Mouse (Mus musculus): ENCODE measurements around the gene Fam107b. TPM values are rescaled to one million over a fixed set of nuclear protein-coding genes. Genes with fewer than 3 reads are reported as not detected.

Fam107b gene
- polyA plus RNA-seq, 1 experiment from 2014 or later, result 37.8 TPM

- Histone ChIP-seq H3K27ac (peak overlapping the region; percentile 73), H3K4me3 (no peak overlapping the region), H3K9me3 (no peaks in the 10 kb centered on the region), H3K4me1 (peaks cover 59% of the 10 kb centered on the region), H3K27me3 (ENCODE audit: insufficient read depth, poor library complexity, severe bottlenecking) (no peaks in the 10 kb centered on the region), H3K36me3 (no peaks in the 10 kb centered on the region)
- DNase-seq (ENCODE audit: low spot score), result no peak
- 37% methylated on average over 13 of the region's 13 CpGs for WGBS
Observed at GRCm38 (mm10) chr2:3745910-3746606, 175.8 kb downstream of the Fam107b start.

- 57% methylated on average over 12 of the region's 12 CpGs for WGBS
- no peaks in the 10 kb centered on the region for H3K9me3 ChIP-seq
- H3K4me1 ChIP-seq, result peaks cover 55% of the 10 kb centered on the region
- peak overlapping the region; percentile 36; the same call in 1 of the 2 replicates for H3K27ac ChIP-seq
- H3K4me3 ChIP-seq, result no peak overlapping the region
- H3K36me3 ChIP-seq, result no peaks in the 10 kb centered on the region
- no peak for DNase-seq (ENCODE audit: low spot score)
- no peaks in the 10 kb centered on the region for H3K27me3 ChIP-seq (ENCODE audit: insufficient read depth, poor library complexity, severe bottlenecking)
Observed at GRCm38 (mm10) chr2:3748714-3749503, 178.6 kb downstream of the Fam107b start.

GRCm38 (mm10) chr2:3749504-3750024 is 179.3 kb downstream of the Fam107b start:
- WGBS, result 81% methylated on average over 6 of the region's 6 CpGs
- H3K4me1 ChIP-seq, result peaks cover 48% of the 10 kb centered on the region
- H3K9me3 ChIP-seq, result no peaks in the 10 kb centered on the region
- H3K36me3 ChIP-seq, result no peaks in the 10 kb centered on the region
- peak overlapping the region; percentile 36; the same call in 1 of the 2 replicates for H3K27ac ChIP-seq
- DNase-seq (ENCODE audit: low spot score), result no peak
- H3K4me3 ChIP-seq, result no peak overlapping the region
- H3K27me3 ChIP-seq (ENCODE audit: insufficient read depth, poor library complexity, severe bottlenecking), result no peaks in the 10 kb centered on the region

GRCm38 (mm10) chr2:3750126-3750525 is 179.8 kb downstream of the Fam107b start:
- H3K27me3 ChIP-seq (ENCODE audit: insufficient read depth, poor library complexity, severe bottlenecking), result no peaks in the 10 kb centered on the region
- no peak overlapping the region for H3K4me3 ChIP-seq
- 79% methylated on average over 9 of the region's 9 CpGs for WGBS
- H3K27ac ChIP-seq, result no peak overlapping the region
- no peak for DNase-seq (ENCODE audit: low spot score)
- peaks cover 42% of the 10 kb centered on the region for H3K4me1 ChIP-seq
- no peaks in the 10 kb centered on the region for H3K9me3 ChIP-seq
- no peaks in the 10 kb centered on the region for H3K36me3 ChIP-seq

GRCm38 (mm10) chr2:3752365-3752764 is 182.1 kb downstream of the Fam107b start:
- Histone ChIP-seq H3K27me3 (ENCODE audit: insufficient read depth, poor library complexity, severe bottlenecking) (no peaks in the 10 kb centered on the region), H3K36me3 (no peaks in the 10 kb centered on the region), H3K27ac (no peak overlapping the region), H3K4me1 (peaks cover 22% of the 10 kb centered on the region), H3K4me3 (no peak overlapping the region), H3K9me3 (no peaks in the 10 kb centered on the region)
- WGBS, result 67% methylated on average over 7 of the region's 7 CpGs
- DNase-seq (ENCODE audit: low spot score), result no peak

- WGBS, result 83% methylated on average over 5 of the region's 5 CpGs
- Histone ChIP-seq H3K9me3 (no peaks in the 10 kb centered on the region), H3K27ac (no peak overlapping the region), H3K27me3 (ENCODE audit: insufficient read depth, poor library complexity, severe bottlenecking) (no peaks in the 10 kb centered on the region), H3K36me3 (no peaks in the 10 kb centered on the region), H3K4me3 (no peak overlapping the region), H3K4me1 (peaks cover 22% of the 10 kb centered on the region)
- DNase-seq (ENCODE audit: low spot score), result no peak
Observed at GRCm38 (mm10) chr2:3752893-3753292, 182.6 kb downstream of the Fam107b start.

GRCm38 (mm10) chr2:3753749-3754148 is 183.5 kb downstream of the Fam107b start:
- no peak for DNase-seq (ENCODE audit: low spot score)
- Histone ChIP-seq H3K4me1 (peaks cover 19% of the 10 kb centered on the region), H3K27me3 (ENCODE audit: insufficient read depth, poor library complexity, severe bottlenecking) (no peaks in the 10 kb centered on the region), H3K9me3 (no peaks in the 10 kb centered on the region), H3K36me3 (no peaks in the 10 kb centered on the region), H3K4me3 (no peak overlapping the region), H3K27ac (no peak overlapping the region)
- WGBS, result 64% methylated on average over 2 of the region's 2 CpGs

GRCm38 (mm10) chr2:3755936-3756335 is 185.6 kb downstream of the Fam107b start:
- Histone ChIP-seq H3K4me3 (no peak overlapping the region), H3K36me3 (no peaks in the 10 kb centered on the region), H3K27ac (no peak overlapping the region), H3K27me3 (ENCODE audit: insufficient read depth, poor library complexity, severe bottlenecking) (no peaks in the 10 kb centered on the region), H3K9me3 (no peaks in the 10 kb centered on the region), H3K4me1 (peaks cover 9% of the 10 kb centered on the region)
- 88% methylated on average over 5 of the region's 5 CpGs for WGBS
- DNase-seq (ENCODE audit: low spot score), result no peak

GRCm38 (mm10) chr2:3758406-3758805 is 188.1 kb downstream of the Fam107b start:
- Histone ChIP-seq H3K9me3 (no peaks in the 10 kb centered on the region), H3K4me3 (no peak overlapping the region), H3K27me3 (ENCODE audit: insufficient read depth, poor library complexity, severe bottlenecking) (no peaks in the 10 kb centered on the region), H3K27ac (no peak overlapping the region), H3K36me3 (no peaks in the 10 kb centered on the region), H3K4me1 (peaks cover 21% of the 10 kb centered on the region)
- 89% methylated on average over 6 of the region's 6 CpGs for WGBS
- no peak for DNase-seq (ENCODE audit: low spot score)

- H3K36me3 ChIP-seq, result no peaks in the 10 kb centered on the region
- no peak overlapping the region for H3K4me3 ChIP-seq
- 81% methylated on average over 6 of the region's 6 CpGs for WGBS
- H3K27ac ChIP-seq, result no peak overlapping the region
- H3K9me3 ChIP-seq, result no peaks in the 10 kb centered on the region
- no peaks in the 10 kb centered on the region for H3K27me3 ChIP-seq (ENCODE audit: insufficient read depth, poor library complexity, severe bottlenecking)
- H3K4me1 ChIP-seq, result peaks cover 31% of the 10 kb centered on the region
- DNase-seq (ENCODE audit: low spot score), result no peak
Observed at GRCm38 (mm10) chr2:3760234-3760836, 190.0 kb downstream of the Fam107b start.

- Histone ChIP-seq H3K4me1 (peaks cover 40% of the 10 kb centered on the region), H3K27me3 (ENCODE audit: insufficient read depth, poor library complexity, severe bottlenecking) (no peaks in the 10 kb centered on the region), H3K36me3 (no peaks in the 10 kb centered on the region), H3K9me3 (no peaks in the 10 kb centered on the region), H3K4me3 (no peak overlapping the region), H3K27ac (no peak overlapping the region)
- WGBS, result 45% methylated on average over 6 of the region's 6 CpGs
- DNase-seq (ENCODE audit: low spot score), result no peak
Observed at GRCm38 (mm10) chr2:3764136-3764535, 193.8 kb downstream of the Fam107b start.

GRCm38 (mm10) chr2:3765957-3766783 is 195.9 kb downstream of the Fam107b start:
- H3K9me3 ChIP-seq, result no peaks in the 10 kb centered on the region
- no peaks in the 10 kb centered on the region for H3K36me3 ChIP-seq
- peak overlapping the region; percentile 16; the same call in 1 of the 2 replicates for H3K27ac ChIP-seq
- H3K27me3 ChIP-seq (ENCODE audit: insufficient read depth, poor library complexity, severe bottlenecking), result no peaks in the 10 kb centered on the region
- peaks cover 51% of the 10 kb centered on the region for H3K4me1 ChIP-seq
- WGBS, result 65% methylated on average over 11 of the region's 11 CpGs
- no peak for DNase-seq (ENCODE audit: low spot score)
- H3K4me3 ChIP-seq, result no peak overlapping the region

All from heart, embryonic 10.5 days (tissue).